Mouse (Mus musculus): Measurements from ENCODE around the gene Tdpoz1. TPM values are rescaled to one million over a fixed set of nuclear protein-coding genes. Genes with fewer than 3 reads are reported as not detected.
"Not testable (repeated sequence)": the region's sequence is repeated elsewhere in the genome, so short reads cannot be mapped to it uniquely, and the experiment has no call there.

The Tdpoz1 gene
- not detected for total RNA-seq (2021)
- long read RNA-seq, experiment 1, result 0 reads
- long read RNA-seq, experiment 2, result 0 reads

DNA sequence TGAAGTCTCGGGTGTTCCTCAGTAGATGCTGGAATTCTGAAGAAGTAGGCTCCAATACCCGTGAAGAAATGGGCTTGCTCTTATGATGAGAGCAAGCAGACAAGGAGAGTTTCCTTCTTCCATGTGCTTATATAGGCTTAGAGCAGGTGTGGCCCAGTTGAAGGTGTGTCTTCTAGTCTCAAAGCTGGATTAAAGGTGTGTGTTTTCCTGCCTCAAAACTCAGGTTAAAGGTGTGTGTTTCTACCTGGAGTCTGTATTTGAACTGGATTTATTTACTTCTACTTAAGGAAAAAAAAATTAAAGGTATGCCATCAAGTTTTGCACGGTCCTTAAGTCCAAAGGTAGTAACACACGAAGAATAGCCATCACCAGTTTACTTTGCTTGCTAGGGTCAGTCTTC is at the start of gene Tdpoz1:
Gene Tdpoz1, minus strand, starts transcription at position 101 of the 400 bp plus-strand sequence.
- not testable (repeated sequence) for DNase-seq

DNA sequence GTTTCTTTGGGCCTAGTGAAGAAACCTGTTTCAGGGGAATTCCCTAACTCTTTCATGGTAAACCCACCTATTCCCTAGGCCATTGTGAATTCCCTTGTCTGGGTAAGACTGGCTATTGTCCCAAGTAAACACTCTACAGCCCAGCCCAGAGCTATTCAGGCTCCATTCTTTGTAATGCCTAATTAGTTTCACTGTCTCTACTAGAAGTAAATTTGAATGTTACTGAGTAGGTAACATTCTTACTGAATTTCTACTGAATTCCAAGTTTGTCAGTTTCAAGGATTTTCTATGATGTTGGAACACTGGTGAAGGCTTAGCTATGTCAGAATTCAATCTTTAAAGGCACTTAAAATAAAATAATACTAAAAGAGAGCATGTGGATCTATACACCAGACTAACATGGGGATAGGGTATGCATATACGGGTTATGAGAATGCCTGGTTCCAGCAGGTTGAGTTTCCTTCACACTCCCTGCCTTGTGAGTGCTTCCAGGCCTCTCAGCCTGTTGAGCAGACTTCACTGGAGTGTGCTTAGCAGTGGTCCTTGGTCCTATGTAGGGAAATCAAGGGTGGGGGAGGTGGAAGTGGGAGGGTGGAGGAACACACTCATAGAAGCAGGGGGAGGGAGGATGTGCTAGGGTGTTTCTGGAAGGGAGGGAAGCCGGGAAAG is 33.0 kb upstream of the Tdpoz1 start:
- DNase-seq, result not testable (repeated sequence)

DNA sequence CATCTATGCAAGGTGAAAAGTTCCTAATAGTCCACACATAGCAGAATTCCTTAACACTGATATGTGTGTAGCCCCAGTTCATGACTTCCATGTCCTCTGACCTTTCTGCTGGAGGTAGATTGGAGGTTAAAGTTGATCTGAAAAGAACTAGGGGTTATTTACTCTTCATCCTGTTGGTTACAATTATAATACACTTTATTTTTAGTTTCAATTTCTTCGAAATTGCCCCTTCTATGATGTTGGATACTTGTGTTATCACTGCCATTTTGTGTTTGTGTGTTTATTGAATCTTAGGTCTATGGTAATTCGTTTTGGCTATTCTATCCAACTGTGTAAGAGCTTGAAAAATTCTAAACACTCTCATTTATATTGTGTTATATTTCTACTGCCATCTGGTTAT is 16.9 kb upstream of the Tdpoz1 start, which contains the start of gene Gm37596:
Gene Gm37596, minus strand, starts transcription at position 101 of the 400 bp plus-strand sequence.
- DNase-seq, result not testable (repeated sequence)

DNA sequence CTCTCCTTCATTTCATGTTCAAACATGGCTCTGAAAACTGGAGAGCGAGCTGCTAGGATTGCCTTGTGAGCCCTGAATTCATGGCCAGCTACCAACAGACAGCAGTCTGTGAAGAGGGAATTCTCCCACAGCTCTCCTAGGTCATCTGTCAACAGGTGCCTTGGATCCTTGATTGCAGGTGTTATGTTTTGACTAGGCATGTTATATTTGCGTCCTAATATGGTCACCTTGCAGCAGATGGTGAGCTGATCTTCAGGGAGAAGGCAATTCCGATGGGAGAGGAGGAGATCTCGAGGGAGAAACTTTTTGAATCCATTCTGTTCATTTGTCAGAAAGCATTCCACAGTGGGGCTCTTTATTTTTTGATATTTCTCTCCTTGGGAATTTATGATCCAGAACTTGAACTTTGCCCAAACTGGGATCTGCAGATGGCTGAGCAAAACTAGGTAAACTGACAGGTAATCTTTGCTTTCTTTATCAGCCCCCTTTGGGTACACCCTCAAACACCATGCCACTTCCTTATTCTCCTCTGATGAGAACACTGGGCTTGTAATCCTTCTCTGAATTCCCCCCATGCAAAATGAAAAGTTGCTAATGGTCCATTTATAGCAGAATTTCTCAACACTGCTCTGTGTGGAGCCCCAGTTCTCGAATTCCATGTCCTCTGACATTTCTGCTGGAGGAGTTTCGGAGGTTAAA is 5.2 kb downstream of the Tdpoz1 start:
- not testable (repeated sequence) for DNase-seq

DNA sequence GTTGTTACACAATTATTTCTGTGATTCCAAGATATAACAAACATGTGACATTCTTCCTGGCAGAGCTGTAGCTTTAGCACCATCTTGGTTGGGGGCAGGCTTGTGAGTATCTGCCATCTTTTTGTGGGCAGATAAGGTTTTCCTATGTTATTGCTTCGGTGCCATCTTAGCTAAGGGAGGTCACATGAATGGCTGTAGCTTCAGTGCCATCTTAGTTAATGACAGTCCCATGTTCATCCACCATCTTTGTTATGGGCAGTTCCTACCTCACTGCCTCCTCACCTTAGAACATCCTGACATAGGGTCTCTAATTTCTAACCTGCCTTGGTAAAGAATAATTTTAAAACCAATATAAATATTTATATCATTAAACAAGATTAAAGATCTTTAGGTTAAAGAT is 21.9 kb downstream of the Tdpoz1 start:
- no peak for DNase-seq

DNA sequence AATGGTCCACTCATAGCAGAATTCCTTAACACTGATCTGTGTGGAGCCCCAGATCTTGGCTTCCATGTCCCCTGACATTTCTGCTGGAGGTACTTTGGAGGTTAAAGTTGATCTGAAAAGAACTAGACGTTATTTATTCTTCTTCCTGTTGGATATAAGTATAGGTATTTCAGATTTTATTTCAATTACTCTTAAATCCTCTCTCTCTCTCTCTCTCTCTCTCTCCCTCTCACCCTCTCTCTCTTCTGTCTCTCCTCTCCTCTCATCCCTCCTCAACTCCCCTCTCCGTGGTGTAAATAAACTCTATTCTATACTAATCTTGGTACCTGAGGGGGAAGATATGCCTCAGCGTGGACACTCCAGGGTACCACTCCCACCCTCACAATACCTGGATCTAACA is 23.5 kb downstream of the Tdpoz1 start, which contains the start of gene Tdpoz2:
Gene Tdpoz2, minus strand, starts transcription at position 101 of the 400 bp plus-strand sequence.
- no peak for DNase-seq

- not testable (repeated sequence) for DNase-seq
These were observed 45.0 kb downstream of the Tdpoz1 start for GRCm38 (mm10) chr3:93630917-93631714.

Other genes starting within 250 kb of the Tdpoz1 start
- gene Tchh, start 234.0 kb downstream of the Tdpoz1 start, total RNA-seq (2021), result under 1 TPM in 1 of 2 experiments, not detected in 1; 0.05 TPM
- gene Tchhl1, start 207.6 kb downstream of the Tdpoz1 start, total RNA-seq (2021), result not detected
- gene S100a11, start 155.8 kb downstream of the Tdpoz1 start, total RNA-seq (2021), result 10 to 100 TPM; 52.4 to 78.2 TPM
- gene S100a10, start 121.2 kb downstream of the Tdpoz1 start, total RNA-seq (2021), result 100 to 1,000 TPM in 1 of 2 experiments, 10 to 100 TPM in 1; 92.1 to 100 TPM
- gene Tdpoz2, start 23.6 kb downstream of the Tdpoz1 start, total RNA-seq (2021), result not detected
- gene Gm37596, start 16.8 kb upstream of the Tdpoz1 start, total RNA-seq (2021), result not detected
- gene Gm5773, start 96.7 kb upstream of the Tdpoz1 start, total RNA-seq (2021), result not detected
- not detected for gene Tdpoz4, start 120.1 kb upstream of the Tdpoz1 start, total RNA-seq (2021)
- gene Tdpoz3, start 149.7 kb upstream of the Tdpoz1 start, total RNA-seq (2021), result not detected